Mouse (Mus musculus): ENCODE data around the gene Igf2r. TPM values are rescaled to one million over a fixed set of nuclear protein-coding genes. Genes with fewer than 3 reads are reported as not detected.

Igf2r gene
- total RNA-seq, 2 experiments from 2014 or later: 28.1 to 29.8 TPM

GRCm38 (mm10) chr17:12721118-12721886, 48.2 kb downstream of the Igf2r start:
- no peak for DNase-seq (ENCODE audit: extremely low spot score in 1 of 2, low spot score in 1 of 2)

- no peak for DNase-seq (ENCODE audit: extremely low spot score in 1 of 2, low spot score in 1 of 2)
These were observed 51.2 kb downstream of the Igf2r start for GRCm38 (mm10) chr17:12718251-12718650.

- DNase-seq (ENCODE audit: extremely low spot score in 1 of 2, low spot score in 1 of 2): no peak
These were observed 52.0 kb downstream of the Igf2r start for GRCm38 (mm10) chr17:12717445-12717844.

GRCm38 (mm10) chr17:12715032-12715431, 54.4 kb downstream of the Igf2r start:
- DNase-seq (ENCODE audit: extremely low spot score in 1 of 2, low spot score in 1 of 2): no peak

GRCm38 (mm10) chr17:12714080-12714561, 55.3 kb downstream of the Igf2r start:
- no peak for DNase-seq (ENCODE audit: extremely low spot score in 1 of 2, low spot score in 1 of 2)

- no peak for DNase-seq (ENCODE audit: extremely low spot score in 1 of 2, low spot score in 1 of 2)
These were observed 56.5 kb downstream of the Igf2r start for GRCm38 (mm10) chr17:12712993-12713392.

GRCm38 (mm10) chr17:12712191-12712590, 57.3 kb downstream of the Igf2r start:
- no peak for DNase-seq (ENCODE audit: extremely low spot score in 1 of 2, low spot score in 1 of 2)

GRCm38 (mm10) chr17:12710976-12711375, 58.5 kb downstream of the Igf2r start:
- no peak for DNase-seq (ENCODE audit: extremely low spot score in 1 of 2, low spot score in 1 of 2)

- no peak for DNase-seq (ENCODE audit: extremely low spot score in 1 of 2, low spot score in 1 of 2)
These were observed 59.2 kb downstream of the Igf2r start for GRCm38 (mm10) chr17:12710050-12710780.

GRCm38 (mm10) chr17:12708398-12708797, 61.1 kb downstream of the Igf2r start:
- no peak for DNase-seq (ENCODE audit: extremely low spot score in 1 of 2, low spot score in 1 of 2)

- DNase-seq (ENCODE audit: extremely low spot score in 1 of 2, low spot score in 1 of 2): no peak
These were observed 62.8 kb downstream of the Igf2r start for GRCm38 (mm10) chr17:12706590-12707049.

- no peak for DNase-seq (ENCODE audit: extremely low spot score in 1 of 2, low spot score in 1 of 2)
These were observed 66.6 kb downstream of the Igf2r start for GRCm38 (mm10) chr17:12702901-12703300.

GRCm38 (mm10) chr17:12700373-12700772, 69.1 kb downstream of the Igf2r start:
- no peak for DNase-seq (ENCODE audit: extremely low spot score in 1 of 2, low spot score in 1 of 2)

- no peak for DNase-seq (ENCODE audit: extremely low spot score in 1 of 2, low spot score in 1 of 2)
These were observed 77.6 kb downstream of the Igf2r start for GRCm38 (mm10) chr17:12691899-12692298.

GRCm38 (mm10) chr17:12689537-12689936, 79.9 kb downstream of the Igf2r start:
- peak in 1 of 2 experiments; percentile 43 for DNase-seq (ENCODE audit: extremely low spot score in 1 of 2, low spot score in 1 of 2)

GRCm38 (mm10) chr17:12688427-12689110, 80.9 kb downstream of the Igf2r start:
- DNase-seq (ENCODE audit: extremely low spot score in 1 of 2, low spot score in 1 of 2): peak in 1 of 2 experiments; percentile 28

GRCm38 (mm10) chr17:12684928-12685624, 84.4 kb downstream of the Igf2r start:
- DNase-seq (ENCODE audit: extremely low spot score in 1 of 2, low spot score in 1 of 2): no peak

- DNase-seq (ENCODE audit: extremely low spot score in 1 of 2, low spot score in 1 of 2): no peak
These were observed 85.1 kb downstream of the Igf2r start for GRCm38 (mm10) chr17:12684412-12684811.

GRCm38 (mm10) chr17:12683582-12683981, 85.9 kb downstream of the Igf2r start:
- DNase-seq (ENCODE audit: extremely low spot score in 1 of 2, low spot score in 1 of 2): no peak

GRCm38 (mm10) chr17:12678261-12678660, 91.2 kb downstream of the Igf2r start:
- no peak for DNase-seq (ENCODE audit: extremely low spot score in 1 of 2, low spot score in 1 of 2)
